Mouse (Mus musculus): ENCODE measurements around the gene Dusp1. TPM values are rescaled to one million over a fixed set of nuclear protein-coding genes. Genes with fewer than 3 reads are reported as not detected.

Gene Dusp1
- total RNA-seq (2021) = 10 to 100 TPM; 25.0 to 66.5 TPM

GRCm38 (mm10) chr17:26561651-26562181 lies at the start of gene Dusp1:
Gene Dusp1, minus strand, starts transcription at chr17:26562128.
- intact Hi-C loops (cut with DNase I) = loop anchor here (1.0 to 2.0 kb wide), 2 partner anchors 53 to 70 kb away; no protein-coding TSS in a partner anchor

DNA sequence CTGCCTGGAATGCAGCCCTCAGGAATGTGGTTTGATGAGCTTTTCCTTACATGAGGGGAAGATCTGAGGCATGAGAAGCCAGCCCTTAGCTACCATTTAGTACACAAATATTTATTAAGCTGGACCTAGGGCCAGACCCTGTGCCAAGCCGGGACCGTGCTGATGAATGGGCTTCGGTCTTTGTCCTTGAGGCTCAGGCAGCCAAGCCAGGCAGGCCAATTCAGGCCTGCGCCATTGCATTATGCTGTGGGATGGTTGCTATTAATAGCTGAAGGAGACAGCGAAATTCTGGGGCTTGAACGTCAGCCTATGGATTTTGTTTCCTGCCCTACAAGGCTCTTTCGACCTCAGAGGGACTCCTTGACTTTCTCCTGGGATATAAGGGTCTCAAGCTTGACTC lies 49.4 kb upstream of the Dusp1 start:
- DNase-seq (ENCODE audit: low spot score in 2 of 2) = no peak

More at GRCm38 (mm10) chr17:26561651-26562181, at the start of gene Dusp1:
- no peak for DNase-seq (ENCODE audit: low spot score in 2 of 2)

GRCm38 (mm10) chr17:26609820-26610219 lies 47.9 kb upstream of the Dusp1 start:
- DNase-seq (ENCODE audit: low spot score in 2 of 2) = peak; percentile 82 to 86
- intact Hi-C loops (cut with DNase I) = no loop called here

More for the DNA sequence above, 49.4 kb upstream of the Dusp1 start:
- intact Hi-C loops (cut with DNase I) = no loop called here

DNA sequence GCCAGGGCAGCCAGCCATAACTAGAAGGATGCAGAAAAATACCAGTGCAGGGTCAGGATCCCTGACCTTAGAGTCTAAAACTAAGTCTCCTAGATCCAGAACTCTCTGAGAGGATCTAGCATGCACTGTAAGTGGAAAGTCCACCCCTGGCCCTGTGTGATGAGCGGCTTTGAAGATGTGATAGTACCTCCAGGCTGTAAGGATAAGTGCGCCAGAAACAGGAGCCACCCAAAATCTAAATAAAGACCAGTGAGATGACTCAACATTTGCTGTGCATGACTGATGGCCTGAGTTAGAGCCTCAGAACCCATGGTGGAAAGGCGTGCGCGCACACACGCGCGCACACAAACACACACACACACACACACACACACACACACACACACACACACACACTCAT lies 46.9 kb upstream of the Dusp1 start:
- no peak for DNase-seq (ENCODE audit: low spot score in 2 of 2)
- intact Hi-C loops (cut with DNase I) = no loop called here

- intact Hi-C loops (cut with DNase I) = no loop called here
- no peak for DNase-seq (ENCODE audit: low spot score in 2 of 2)
Measured at GRCm38 (mm10) chr17:26608348-26608747, 46.4 kb upstream of the Dusp1 start.

DNA sequence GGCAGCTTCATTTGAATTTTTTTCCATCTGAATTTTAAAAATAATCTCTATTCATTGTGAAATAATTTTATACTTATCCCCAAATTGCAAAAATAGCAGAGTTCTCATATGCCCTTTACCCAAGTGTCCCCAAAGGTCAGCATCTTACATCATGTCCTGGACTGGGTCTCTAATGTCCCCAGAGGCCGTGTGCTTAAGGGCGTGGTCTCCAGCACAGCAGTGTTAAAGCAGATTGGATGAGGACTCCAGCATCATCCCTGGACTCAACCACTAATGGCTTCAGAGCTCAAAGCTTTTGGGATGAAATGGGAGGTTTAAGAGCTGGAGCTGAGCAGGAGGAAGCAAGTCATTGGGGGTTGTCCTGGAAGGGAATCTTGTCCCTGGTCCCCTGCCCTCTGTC lies 44.6 kb upstream of the Dusp1 start:
- no peak for DNase-seq (ENCODE audit: low spot score in 2 of 2)
- intact Hi-C loops (cut with DNase I) = no loop called here

GRCm38 (mm10) chr17:26605636-26606035 lies 43.7 kb upstream of the Dusp1 start:
- DNase-seq (ENCODE audit: low spot score in 2 of 2) = no peak
- intact Hi-C loops (cut with DNase I) = no loop called here

DNA sequence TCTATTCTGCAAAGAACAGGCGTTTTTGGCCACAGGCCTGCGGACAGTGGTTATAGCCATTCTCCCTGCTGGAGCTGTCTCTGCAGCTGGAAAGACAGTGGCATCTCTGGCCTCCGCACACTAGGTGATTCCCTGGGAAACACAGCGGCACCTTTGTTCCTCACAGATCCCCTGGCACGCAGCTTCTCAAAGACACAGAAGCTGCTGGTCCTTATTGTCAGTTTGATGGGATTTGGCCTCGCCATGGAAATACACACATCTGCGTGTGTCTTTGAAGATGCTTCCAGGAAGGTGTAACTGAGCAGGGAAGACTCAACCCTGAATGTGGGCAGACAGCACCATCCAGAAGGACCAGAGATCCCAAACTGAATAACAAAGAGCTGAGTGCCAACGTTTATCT lies 41.4 kb upstream of the Dusp1 start:
- intact Hi-C loops (cut with DNase I) = no loop called here
- DNase-seq (ENCODE audit: low spot score in 2 of 2) = no peak

DNA sequence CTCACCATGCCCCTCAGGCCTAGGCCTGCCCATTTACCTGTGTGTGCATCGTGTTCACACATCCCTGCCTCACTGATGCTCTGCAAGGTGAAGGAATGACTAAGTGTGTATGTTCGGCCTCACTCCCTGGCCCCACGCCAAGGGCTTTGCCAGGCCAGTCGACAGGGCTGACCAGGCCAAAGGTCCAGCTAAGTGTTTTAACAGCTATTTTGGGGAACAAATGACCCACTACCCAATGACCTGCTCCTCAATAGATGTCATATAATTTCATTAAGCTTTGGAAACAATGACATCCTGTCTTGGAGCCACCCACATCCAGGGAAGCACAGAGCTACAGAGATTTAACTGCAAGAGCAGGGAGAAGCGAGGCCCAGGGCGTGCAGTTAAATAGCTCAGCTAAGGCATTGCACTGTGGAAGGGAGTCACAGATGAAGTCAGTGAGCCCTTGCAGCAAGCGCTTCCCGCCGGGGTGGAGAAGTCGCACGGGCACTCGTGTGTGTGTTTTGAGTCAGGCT lies 40.5 kb upstream of the Dusp1 start:
- DNase-seq (ENCODE audit: low spot score in 2 of 2) = no peak
- intact Hi-C loops (cut with DNase I) = no loop called here

GRCm38 (mm10) chr17:26601926-26602325 lies 40.0 kb upstream of the Dusp1 start:
- no peak for DNase-seq (ENCODE audit: low spot score in 2 of 2)
- intact Hi-C loops (cut with DNase I) = no loop called here

DNA sequence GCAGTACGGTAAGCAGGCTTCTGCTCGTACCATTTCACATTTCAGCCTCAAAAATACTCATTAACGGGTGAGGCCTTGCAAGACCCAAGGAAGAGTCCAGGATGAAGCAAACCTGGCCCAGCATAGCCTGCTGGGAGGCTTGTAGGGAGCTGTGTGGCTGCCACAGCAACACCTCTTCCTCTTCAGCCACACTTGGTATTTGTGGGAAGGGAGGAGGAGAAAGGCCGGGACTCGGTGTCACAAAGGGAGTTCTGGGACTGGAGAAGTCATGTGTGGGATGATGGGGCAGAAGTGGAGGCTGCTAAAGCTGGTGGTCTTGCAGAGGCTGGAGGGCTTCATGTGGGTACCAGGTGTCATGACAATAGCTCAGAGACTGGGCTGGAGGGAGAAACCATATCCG lies 39.6 kb upstream of the Dusp1 start:
- intact Hi-C loops (cut with DNase I) = no loop called here
- DNase-seq (ENCODE audit: low spot score in 2 of 2) = no peak

DNA sequence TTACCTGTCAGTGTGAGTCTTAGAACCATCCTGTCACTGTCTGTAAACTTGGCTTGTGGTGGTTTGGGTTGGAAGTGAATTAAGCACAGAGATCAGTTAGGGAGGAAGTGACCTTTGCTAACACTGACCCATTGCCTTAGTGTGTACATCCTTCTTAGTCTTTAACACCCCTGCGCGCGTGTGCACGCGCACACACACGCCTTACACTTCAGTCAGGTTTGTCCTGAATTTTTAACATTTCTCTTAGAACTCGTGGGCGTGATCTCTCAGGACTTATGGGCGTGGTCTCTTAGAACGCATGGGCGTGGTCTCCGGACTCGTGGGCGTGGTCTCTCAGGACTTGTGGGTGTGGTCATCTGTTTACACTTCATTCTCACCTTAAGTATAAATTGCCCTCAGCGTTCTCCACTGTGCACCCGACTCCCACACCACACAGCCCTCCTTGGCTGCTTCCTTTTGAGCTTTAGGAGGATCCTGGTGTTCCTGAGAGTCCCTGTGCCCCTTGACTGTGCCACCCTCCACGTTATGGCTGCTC lies 39.1 kb upstream of the Dusp1 start:
- no peak for DNase-seq (ENCODE audit: low spot score in 2 of 2)
- intact Hi-C loops (cut with DNase I) = no loop called here

- no peak for DNase-seq (ENCODE audit: low spot score in 2 of 2)
- intact Hi-C loops (cut with DNase I) = no loop called here
Measured at GRCm38 (mm10) chr17:26598845-26599244, 36.9 kb upstream of the Dusp1 start.

DNA sequence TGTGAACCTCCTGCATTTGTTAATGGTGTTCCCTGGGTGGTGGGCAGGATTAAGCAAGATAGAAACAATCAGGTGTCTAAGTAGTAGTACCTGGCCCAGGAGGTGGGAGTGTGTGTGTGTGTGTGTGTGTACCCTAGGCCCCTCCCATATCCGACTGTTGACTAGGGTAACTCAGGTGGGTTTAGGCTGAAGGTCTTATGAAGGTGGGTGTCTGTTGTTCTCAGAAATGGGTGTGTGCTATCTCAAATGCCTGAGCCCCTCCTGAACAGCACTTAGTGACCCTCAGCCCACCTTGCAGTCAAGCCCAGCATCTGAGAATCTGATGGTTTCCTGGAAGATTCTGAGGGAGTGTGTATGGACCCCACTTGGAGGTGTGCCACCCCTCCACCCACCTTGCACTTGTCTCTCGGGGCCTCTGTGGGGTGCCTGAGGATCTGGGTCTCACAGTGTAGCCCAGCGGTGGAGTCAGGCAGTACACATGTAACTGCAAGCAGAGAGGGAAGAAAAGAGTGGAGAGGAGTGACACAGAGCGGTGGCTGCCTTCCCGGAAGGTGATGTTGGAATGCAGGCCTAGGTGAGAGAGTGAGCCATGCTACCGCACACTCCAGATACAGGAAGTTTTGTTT lies 35.0 kb upstream of the Dusp1 start:
- no peak for DNase-seq (ENCODE audit: low spot score in 2 of 2)
- intact Hi-C loops (cut with DNase I) = no loop called here

DNA sequence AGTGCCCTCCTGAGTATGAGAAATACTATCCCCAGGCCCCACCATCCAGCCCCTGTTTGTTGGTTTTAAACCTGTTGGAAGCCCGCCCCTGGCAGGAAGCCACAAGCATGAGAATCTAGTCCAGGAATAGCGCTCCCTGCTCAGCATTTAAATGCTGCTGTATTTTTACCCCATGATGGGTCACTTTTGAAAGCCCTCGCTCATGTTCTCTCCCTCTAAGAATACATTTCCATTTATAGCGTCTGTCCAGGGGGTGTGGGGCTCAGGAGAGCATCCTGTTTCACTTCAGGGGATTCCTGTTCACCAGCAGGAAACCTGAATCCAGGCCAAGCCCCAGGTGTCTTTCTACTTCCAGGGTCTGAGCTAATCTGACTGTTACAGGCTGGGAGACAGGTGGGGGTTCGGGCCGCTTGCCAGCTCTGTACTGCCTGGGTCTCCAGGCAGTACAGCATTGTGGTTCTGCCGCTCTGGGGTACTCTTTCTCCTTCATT lies 34.3 kb upstream of the Dusp1 start:
- intact Hi-C loops (cut with DNase I) = no loop called here
- DNase-seq (ENCODE audit: low spot score in 2 of 2) = peak; percentile 68 to 69

- intact Hi-C loops (cut with DNase I) = no loop called here
- DNase-seq (ENCODE audit: low spot score in 2 of 2) = no peak
Measured at GRCm38 (mm10) chr17:26595448-26596167, 33.7 kb upstream of the Dusp1 start.

DNA sequence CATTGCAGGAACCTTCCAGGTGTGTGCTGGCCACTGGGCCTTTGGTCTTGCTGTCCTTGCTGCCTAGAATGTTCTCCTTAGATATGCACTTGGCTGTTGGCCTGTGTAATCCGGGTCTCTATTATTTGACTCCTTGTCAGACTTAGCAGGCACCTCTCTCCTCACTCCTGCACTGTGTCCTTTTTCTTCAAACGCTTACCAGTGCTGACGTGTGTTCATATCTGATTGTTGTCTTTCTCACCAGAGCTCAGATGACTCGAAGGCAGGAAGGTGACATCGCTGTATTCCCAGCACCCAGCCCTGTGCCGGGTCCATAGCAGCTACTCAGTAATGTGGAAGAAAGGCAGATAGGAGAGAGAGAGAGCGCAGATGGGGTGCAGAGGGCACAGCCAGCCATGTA lies 33.0 kb upstream of the Dusp1 start:
- intact Hi-C loops (cut with DNase I) = no loop called here
- DNase-seq (ENCODE audit: low spot score in 2 of 2) = no peak

DNA sequence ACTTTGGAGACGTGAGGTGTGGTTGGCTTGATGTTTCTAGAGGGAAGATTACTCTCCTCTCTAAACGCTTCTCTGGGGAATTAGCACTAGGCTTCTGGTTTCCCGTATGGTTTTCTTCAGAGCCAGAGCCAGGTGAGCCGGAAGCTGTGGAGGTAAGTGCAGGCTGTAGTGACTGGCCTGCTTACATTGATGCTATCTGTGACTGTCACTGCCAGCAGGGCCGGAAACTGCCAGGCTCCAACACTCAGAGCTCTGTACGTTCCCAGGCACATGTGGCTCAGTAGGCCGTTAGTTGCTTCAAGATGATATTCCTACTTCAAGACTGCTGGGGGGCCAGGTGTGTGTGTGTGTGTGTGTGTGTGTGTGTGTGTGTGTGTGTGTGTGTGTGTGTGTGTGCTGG lies 32.2 kb upstream of the Dusp1 start:
- intact Hi-C loops (cut with DNase I) = no loop called here
- DNase-seq (ENCODE audit: low spot score in 2 of 2) = no peak

- intact Hi-C loops (cut with DNase I) = no loop called here
- DNase-seq (ENCODE audit: low spot score in 2 of 2) = no peak
Measured at GRCm38 (mm10) chr17:26593199-26593598, 31.3 kb upstream of the Dusp1 start.

DNA sequence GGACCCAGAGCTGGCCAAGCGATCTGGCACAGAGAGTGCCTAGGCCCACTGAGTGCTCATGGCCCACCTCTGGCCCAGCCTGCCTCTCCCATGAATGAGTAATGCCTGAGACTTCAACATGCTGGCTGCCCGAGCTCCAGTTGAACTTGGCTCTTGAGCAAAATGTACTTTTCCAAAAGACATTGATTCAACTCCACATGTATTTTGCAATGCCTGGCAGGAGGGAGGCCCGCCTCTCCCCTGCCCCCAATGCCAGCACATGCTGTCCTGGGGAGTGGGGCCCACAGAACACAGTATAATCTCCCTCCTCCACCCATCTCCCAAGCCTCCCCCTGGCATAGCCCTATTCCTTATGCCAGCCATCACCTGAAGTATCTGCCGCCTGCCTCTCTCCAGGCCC lies 30.6 kb upstream of the Dusp1 start:
- intact Hi-C loops (cut with DNase I) = no loop called here
- DNase-seq (ENCODE audit: low spot score in 2 of 2) = no peak
